Mouse (Mus musculus) adrenal gland, postnatal 14 days (tissue): Measurements from ENCODE around the gene Ugt1a6a. TPM values are rescaled to one million over a fixed set of nuclear protein-coding genes. Genes with fewer than 3 reads are reported as not detected.

Source experiments
- DNase-seq: peaks from one replicate; pipeline ENCODE4 v3.0.0; 2021; ENCODE audit warnings: mixed read lengths
- total RNA-seq: library from RNA; stranded (reverse); gene quantifications from 2 replicates; pipeline ENCODE4 v1.2.3, GENCODE M21; 2021

Gene Ugt1a6a
- total RNA-seq, 1 experiment from 2014 or later = 12.8 TPM

GRCm38 (mm10) chr1:88229566-88229965, 95.0 kb downstream of the Ugt1a6a start:
- peak; percentile 9 for DNase-seq

GRCm38 (mm10) chr1:88229986-88230385, 95.4 kb downstream of the Ugt1a6a start:
- peak; percentile 6 for DNase-seq

- no peak for DNase-seq
Measured at GRCm38 (mm10) chr1:88230421-88230820, 95.8 kb downstream of the Ugt1a6a start.

- DNase-seq = no peak
Measured at GRCm38 (mm10) chr1:88230981-88231802, 96.6 kb downstream of the Ugt1a6a start.

- DNase-seq = no peak
Measured at GRCm38 (mm10) chr1:88231803-88232499, 97.3 kb downstream of the Ugt1a6a start.

GRCm38 (mm10) chr1:88232664-88233380, 98.2 kb downstream of the Ugt1a6a start:
- DNase-seq = no peak

GRCm38 (mm10) chr1:88233421-88234247, 99.0 kb downstream of the Ugt1a6a start:
- no peak for DNase-seq

- no peak for DNase-seq
Measured at GRCm38 (mm10) chr1:88234248-88234610, 99.6 kb downstream of the Ugt1a6a start.

GRCm38 (mm10) chr1:88234646-88235045, 100.0 kb downstream of the Ugt1a6a start:
- DNase-seq = no peak

- DNase-seq = no peak
Measured at GRCm38 (mm10) chr1:88235046-88235893, 100.7 kb downstream of the Ugt1a6a start.

- DNase-seq = no peak
Measured at GRCm38 (mm10) chr1:88235894-88236415, 101.3 kb downstream of the Ugt1a6a start.

- no peak for DNase-seq
Measured at GRCm38 (mm10) chr1:88237311-88237710, 102.7 kb downstream of the Ugt1a6a start.

GRCm38 (mm10) chr1:88238771-88239170, 104.2 kb downstream of the Ugt1a6a start:
- DNase-seq = no peak

- DNase-seq = peak; percentile 59
Measured at GRCm38 (mm10) chr1:88240072-88240471, 105.5 kb downstream of the Ugt1a6a start.

- no peak for DNase-seq
Measured at GRCm38 (mm10) chr1:88240579-88240978, 106.0 kb downstream of the Ugt1a6a start.

GRCm38 (mm10) chr1:88243861-88244260, 109.3 kb downstream of the Ugt1a6a start:
- DNase-seq = no peak

- DNase-seq = no peak
Measured at GRCm38 (mm10) chr1:88245881-88246280, 111.3 kb downstream of the Ugt1a6a start.

- DNase-seq = no peak
Measured at GRCm38 (mm10) chr1:88246386-88246785, 111.8 kb downstream of the Ugt1a6a start.

- DNase-seq = no peak
Measured at GRCm38 (mm10) chr1:88247660-88248059, 113.1 kb downstream of the Ugt1a6a start.

- no peak for DNase-seq
Measured at GRCm38 (mm10) chr1:88248658-88249057, 114.0 kb downstream of the Ugt1a6a start.

GRCm38 (mm10) chr1:88249596-88249995, 115.0 kb downstream of the Ugt1a6a start:
- DNase-seq = no peak
